Mouse (Mus musculus): ENCODE data around the gene Cldn14. TPM values are rescaled to one million over a fixed set of nuclear protein-coding genes. Genes with fewer than 3 reads are reported as not detected.
A peak's percentile ranks its signal among the peaks of the same experiment; 100 is the strongest.

Gene Cldn14
- polyA plus RNA-seq, 1 experiment from 2014 or later: not detected

DNA sequence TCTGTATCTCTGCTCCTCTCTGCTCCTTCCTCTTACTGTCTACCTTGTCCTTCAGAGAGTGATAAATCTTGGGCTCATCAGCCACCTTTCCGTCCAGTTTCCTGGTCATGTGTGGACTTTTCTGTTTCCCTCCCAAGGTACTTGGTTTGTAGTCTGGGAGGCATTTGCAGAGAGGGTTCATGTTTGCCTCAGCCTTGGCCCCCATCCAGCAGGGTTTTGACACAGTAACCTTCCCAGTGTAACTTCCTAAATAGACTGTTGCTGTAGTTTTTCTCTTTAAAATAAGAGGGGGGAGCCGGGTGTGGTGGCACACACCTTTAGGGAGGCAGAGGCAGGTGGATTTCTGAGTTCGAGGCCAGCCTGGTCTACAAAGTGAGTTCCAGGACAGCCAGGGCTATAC lies 98.7 kb downstream of the Cldn14 start:
- Histone ChIP-seq H3K4me2 (no peak overlapping the region), H3K27ac (no peak overlapping the region), H3K27me3 (no peaks in the 10 kb centered on the region), H3K36me3 (peaks cover 13% of the 10 kb centered on the region), H3K4me1 (peaks cover 14% of the 10 kb centered on the region), H3K4me3 (no peak overlapping the region), H3K9ac (no peak overlapping the region), H3K9me3 (no peaks in the 10 kb centered on the region)
- no peak for ATAC-seq (ENCODE audit: insufficient number of reproducible peaks, insufficient read depth, low FRiP score, low TSS enrichment, low read depth)
- WGBS: 89% methylated on average over 3 of the region's 3 CpGs

GRCm38 (mm10) chr16:93908196-93908595 lies 100.4 kb downstream of the Cldn14 start:
- Histone ChIP-seq H3K4me2 (no peak overlapping the region), H3K36me3 (peaks cover 26% of the 10 kb centered on the region), H3K27me3 (no peaks in the 10 kb centered on the region), H3K4me3 (no peak overlapping the region), H3K9me3 (no peaks in the 10 kb centered on the region), H3K4me1 (peaks cover 14% of the 10 kb centered on the region), H3K27ac (no peak overlapping the region), H3K9ac (no peak overlapping the region)
- ATAC-seq (ENCODE audit: insufficient number of reproducible peaks, insufficient read depth, low FRiP score, low TSS enrichment, low read depth): no peak
- 90% methylated on average over 8 of the region's 8 CpGs for WGBS

DNA sequence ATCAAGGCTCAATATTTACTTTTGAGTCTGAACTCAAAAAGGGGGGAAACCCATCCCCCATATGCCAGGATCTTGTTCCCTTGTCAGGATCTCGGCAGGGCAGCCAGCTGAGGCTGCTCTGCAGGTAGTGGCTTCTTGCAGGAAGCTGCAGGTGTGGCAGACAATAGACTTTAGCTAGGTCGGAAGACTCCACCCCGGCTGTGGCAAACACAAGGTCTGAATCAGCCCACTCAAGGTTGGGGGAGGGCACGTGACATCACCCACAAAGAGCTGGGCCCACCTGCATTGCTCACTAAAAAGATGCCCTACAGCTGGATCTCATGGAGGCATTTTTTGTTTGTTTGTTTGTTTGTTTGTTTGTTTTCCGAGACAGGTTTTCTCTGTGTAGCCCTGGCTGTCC lies 100.9 kb downstream of the Cldn14 start:
- H3K4me3 ChIP-seq: no peak overlapping the region
- WGBS: 72% methylated on average over 5 of the region's 5 CpGs
- H3K9me3 ChIP-seq: no peaks in the 10 kb centered on the region
- no peak overlapping the region for H3K27ac ChIP-seq
- no peaks in the 10 kb centered on the region for H3K27me3 ChIP-seq
- no peak overlapping the region for H3K9ac ChIP-seq
- H3K4me2 ChIP-seq: no peak overlapping the region
- H3K36me3 ChIP-seq: peaks cover 30% of the 10 kb centered on the region
- no peak for ATAC-seq (ENCODE audit: insufficient number of reproducible peaks, insufficient read depth, low FRiP score, low TSS enrichment, low read depth)
- peaks cover 14% of the 10 kb centered on the region for H3K4me1 ChIP-seq

- peak overlapping the region; percentile 72 for H3K27ac ChIP-seq
- no peak overlapping the region for H3K4me2 ChIP-seq
- H3K27me3 ChIP-seq: no peaks in the 10 kb centered on the region
- 58% methylated on average over 11 of the region's 11 CpGs for WGBS
- H3K9me3 ChIP-seq: no peaks in the 10 kb centered on the region
- ATAC-seq (ENCODE audit: insufficient number of reproducible peaks, insufficient read depth, low FRiP score, low TSS enrichment, low read depth): no peak
- peaks cover 43% of the 10 kb centered on the region for H3K36me3 ChIP-seq
- peaks cover 14% of the 10 kb centered on the region for H3K4me1 ChIP-seq
- no peak overlapping the region for H3K4me3 ChIP-seq
- no peak overlapping the region for H3K9ac ChIP-seq
These were observed 102.3 kb downstream of the Cldn14 start for GRCm38 (mm10) chr16:93906156-93907014.

- Histone ChIP-seq H3K9me3 (no peaks in the 10 kb centered on the region), H3K36me3 (peaks cover 69% of the 10 kb centered on the region), H3K4me3 (no peak overlapping the region), H3K27me3 (no peaks in the 10 kb centered on the region), H3K4me2 (no peak overlapping the region), H3K4me1 (peaks cover 14% of the 10 kb centered on the region), H3K9ac (no peak overlapping the region), H3K27ac (no peak overlapping the region)
- WGBS: 80% methylated on average over 6 of the region's 6 CpGs
- ATAC-seq (ENCODE audit: insufficient number of reproducible peaks, insufficient read depth, low FRiP score, low TSS enrichment, low read depth): no peak
These were observed 105.6 kb downstream of the Cldn14 start for GRCm38 (mm10) chr16:93903027-93903426.

- no peak overlapping the region for H3K9ac ChIP-seq
- no peaks in the 10 kb centered on the region for H3K4me1 ChIP-seq
- no peak overlapping the region for H3K4me3 ChIP-seq
- peaks cover 80% of the 10 kb centered on the region for H3K36me3 ChIP-seq
- no peak overlapping the region for H3K4me2 ChIP-seq
- no peak for ATAC-seq (ENCODE audit: insufficient number of reproducible peaks, insufficient read depth, low FRiP score, low TSS enrichment, low read depth)
- 94% methylated on average over 5 of the region's 5 CpGs for WGBS
- no peak overlapping the region for H3K27ac ChIP-seq
- no peaks in the 10 kb centered on the region for H3K9me3 ChIP-seq
- no peaks in the 10 kb centered on the region for H3K27me3 ChIP-seq
These were observed 115.4 kb downstream of the Cldn14 start for GRCm38 (mm10) chr16:93893285-93893684.

- ATAC-seq (ENCODE audit: insufficient number of reproducible peaks, insufficient read depth, low FRiP score, low TSS enrichment, low read depth): no peak
- Histone ChIP-seq H3K4me1 (peaks cover 5% of the 10 kb centered on the region), H3K9ac (no peak overlapping the region), H3K4me2 (no peak overlapping the region), H3K36me3 (peaks cover 98% of the 10 kb centered on the region), H3K27me3 (no peaks in the 10 kb centered on the region), H3K27ac (no peak overlapping the region), H3K9me3 (no peaks in the 10 kb centered on the region), H3K4me3 (no peak overlapping the region)
- 83% methylated on average over 12 of the region's 12 CpGs for WGBS
These were observed 117.6 kb downstream of the Cldn14 start for GRCm38 (mm10) chr16:93890948-93891604.

- Histone ChIP-seq H3K27me3 (no peaks in the 10 kb centered on the region), H3K9ac (no peak overlapping the region), H3K4me2 (no peak overlapping the region), H3K4me3 (no peak overlapping the region), H3K4me1 (peaks cover 22% of the 10 kb centered on the region), H3K36me3 (peaks cover 72% of the 10 kb centered on the region), H3K27ac (no peak overlapping the region), H3K9me3 (no peaks in the 10 kb centered on the region)
- ATAC-seq (ENCODE audit: insufficient number of reproducible peaks, insufficient read depth, low FRiP score, low TSS enrichment, low read depth): no peak
- WGBS: 91% methylated on average over 6 of the region's 6 CpGs
These were observed 120.2 kb downstream of the Cldn14 start for GRCm38 (mm10) chr16:93888481-93888880.

- Histone ChIP-seq H3K9me3 (no peaks in the 10 kb centered on the region), H3K27ac (0 out of 2 replicates have a peak overlapping the region, but pooled peaks have one; percentile 16), H3K36me3 (peaks cover 34% of the 10 kb centered on the region), H3K9ac (peak overlapping the region; percentile 80), H3K4me2 (peak overlapping the region; percentile 82), H3K27me3 (no peaks in the 10 kb centered on the region), H3K4me1 (peaks cover 22% of the 10 kb centered on the region), H3K4me3 (peak overlapping the region; percentile 85)
- ATAC-seq (ENCODE audit: insufficient number of reproducible peaks, insufficient read depth, low FRiP score, low TSS enrichment, low read depth): no peak
- WGBS: 50% methylated on average over 5 of the region's 5 CpGs
These were observed 123.9 kb downstream of the Cldn14 start for GRCm38 (mm10) chr16:93884722-93885113.

DNA sequence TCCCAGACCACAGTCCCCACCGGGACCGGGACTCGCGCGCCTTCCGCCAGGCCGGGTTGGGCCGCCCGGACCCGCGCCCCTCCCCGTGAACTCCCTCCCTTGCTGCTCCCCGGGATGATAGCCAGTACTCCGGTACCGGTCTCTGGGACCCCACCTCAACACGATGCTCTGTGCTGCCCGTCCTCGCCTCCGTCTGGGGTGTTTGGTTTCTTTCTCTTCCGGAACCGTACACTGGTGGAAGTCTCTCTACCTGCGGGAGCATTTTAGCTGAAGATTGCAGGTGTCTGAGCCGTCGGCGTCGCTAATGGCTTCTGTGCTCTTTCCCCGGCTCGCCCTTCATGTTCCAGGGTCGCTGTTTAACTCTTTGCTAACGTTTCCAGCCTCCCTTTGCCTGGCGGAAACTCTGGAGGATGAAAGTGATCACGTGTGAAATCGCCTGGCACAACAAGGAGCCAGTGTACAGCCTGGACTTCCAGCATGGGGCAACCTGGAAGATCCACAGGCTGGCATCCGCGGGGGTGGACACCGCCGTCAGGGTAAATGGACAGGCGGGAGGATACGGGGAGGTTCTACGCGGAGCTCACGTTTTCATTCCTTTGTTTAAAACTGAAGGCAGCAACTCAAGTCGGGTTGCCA lies 124.4 kb downstream of the Cldn14 start:
- Histone ChIP-seq H3K4me3 (peak overlapping the region; percentile 85), H3K36me3 (peaks cover 29% of the 10 kb centered on the region), H3K4me1 (peaks cover 22% of the 10 kb centered on the region), H3K4me2 (peak overlapping the region; percentile 82), H3K9ac (peak overlapping the region; percentile 80), H3K27me3 (no peaks in the 10 kb centered on the region), H3K27ac (0 out of 2 replicates have a peak overlapping the region, but pooled peaks have one; percentile 16), H3K9me3 (no peaks in the 10 kb centered on the region)
- under 1% methylated on average over 43 of the region's 43 CpGs for WGBS
- ATAC-seq (ENCODE audit: insufficient number of reproducible peaks, insufficient read depth, low FRiP score, low TSS enrichment, low read depth): no peak; the same call in 1 of the 2 replicates

DNA sequence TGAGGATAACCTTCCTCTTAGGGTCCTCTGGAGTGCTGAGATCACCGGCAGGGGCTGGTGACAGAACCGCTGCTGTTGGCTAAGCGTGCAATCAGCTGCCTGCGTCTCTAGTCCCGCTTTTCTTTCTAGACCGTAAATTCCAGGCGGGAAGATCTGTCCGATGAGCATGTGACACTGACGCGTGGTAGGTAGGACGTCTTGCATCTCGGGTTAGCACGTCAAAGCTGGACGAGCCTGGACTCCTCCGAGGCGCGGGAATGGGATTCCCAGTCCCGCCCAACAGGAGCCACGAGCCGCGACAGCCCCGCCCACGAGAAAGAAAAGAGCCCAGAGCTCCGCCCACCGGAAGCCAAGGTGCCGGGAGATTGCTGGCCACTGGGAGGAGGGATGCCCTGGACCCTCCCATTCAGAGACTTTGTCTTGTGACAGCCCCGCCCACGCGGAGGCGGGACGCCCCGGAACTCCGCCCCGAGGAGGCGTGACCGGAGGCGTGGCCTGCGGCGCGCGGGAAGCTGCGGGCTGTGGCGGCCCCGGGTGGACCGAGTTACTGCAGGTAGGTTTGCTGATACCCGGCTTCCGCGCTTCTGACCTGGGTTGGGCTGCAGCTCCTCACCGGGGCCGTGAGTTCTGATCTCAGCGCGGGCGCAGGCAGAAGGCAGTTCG lies 125.1 kb downstream of the Cldn14 start, which contains the start of gene Chaf1b:
Gene Chaf1b, plus strand, starts transcription at position 479 of the 663 bp plus-strand sequence.
- no peaks in the 10 kb centered on the region for H3K27me3 ChIP-seq
- H3K27ac ChIP-seq: 0 out of 2 replicates have a peak within 1 kb of the TSS, but pooled peaks have one; percentile 16
- under 1% methylated on average over 51 of the region's 54 CpGs for WGBS
- ATAC-seq (ENCODE audit: insufficient number of reproducible peaks, insufficient read depth, low FRiP score, low TSS enrichment, low read depth): peak; percentile 91
- peak within 1 kb of the TSS; percentile 85 for H3K4me3 ChIP-seq
- peaks cover 22% of the 10 kb centered on the region for H3K4me1 ChIP-seq
- no peaks in the 10 kb centered on the region for H3K9me3 ChIP-seq
- peaks cover 23% of the 10 kb centered on the region for H3K36me3 ChIP-seq
- peak within 1 kb of the TSS; percentile 80 for H3K9ac ChIP-seq
- H3K4me2 ChIP-seq: peak within 1 kb of the TSS; percentile 82

Data from embryonic facial prominence, embryonic 13.5 days (tissue).